Mouse (Mus musculus) duodenum, adult 2 months (tissue): ENCODE results near the gene Atg9a. TPM values are rescaled to one million over a fixed set of nuclear protein-coding genes. Genes with fewer than 3 reads are reported as not detected.

ENCODE experiments used
- polyA plus RNA-seq: library from polyadenylated mRNA; depleted of rRNA; stranded (reverse); fragments of >200 nt; gene quantifications from 2 replicates; pipeline ENCODE4 v1.2.3, GENCODE M21; 2012; ENCODE audit warnings: low replicate concordance; rRNA removed

Atg9a gene
- 68.6 and 124 TPM in 2 replicates for polyA plus RNA-seq

DNA sequence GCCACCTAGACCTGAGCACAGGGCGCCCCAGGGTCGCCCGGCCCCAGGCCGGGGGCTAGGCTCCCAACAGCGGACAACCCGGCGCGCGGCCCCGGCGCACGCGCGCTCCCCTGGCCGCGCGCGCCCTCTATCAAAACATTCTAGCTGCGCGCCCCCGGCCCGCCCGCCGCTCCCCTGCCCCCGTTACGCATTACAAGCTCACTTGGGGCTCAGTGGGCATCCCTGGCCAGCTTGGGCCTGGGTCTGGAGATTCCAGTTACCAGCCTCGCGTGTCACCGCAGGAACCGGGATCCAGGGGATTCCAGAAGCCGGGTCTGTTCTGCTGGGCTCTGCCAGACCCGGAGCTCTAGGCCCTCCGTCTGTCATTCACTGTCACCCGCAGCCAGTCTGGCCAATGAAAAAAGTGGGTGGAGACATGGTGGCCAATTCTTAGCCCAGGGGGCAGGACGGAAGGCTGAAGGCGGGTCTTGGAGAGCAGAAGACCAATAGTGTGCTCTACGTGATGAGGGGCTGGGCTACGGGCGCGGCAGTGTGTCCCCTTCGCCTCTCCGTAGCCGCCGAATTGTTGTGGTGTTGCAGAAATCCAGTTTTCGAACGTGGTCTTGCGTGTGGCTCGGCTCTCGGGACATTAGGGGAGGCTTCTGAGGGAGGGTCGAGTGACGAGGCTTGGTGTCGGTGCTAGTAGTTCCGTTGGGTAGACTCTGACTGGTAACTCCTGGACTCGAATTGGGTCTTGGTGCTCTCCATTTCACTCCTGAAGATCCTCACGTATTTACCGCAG, at the start of gene Atg9a, which contains the start of gene Ankzf1:
Gene Atg9a (minus strand): TSS at position 575 of the 781 bp plus-strand sequence.
Gene Ankzf1 (plus strand): TSS at position 530 of the 781 bp plus-strand sequence.

DNA sequence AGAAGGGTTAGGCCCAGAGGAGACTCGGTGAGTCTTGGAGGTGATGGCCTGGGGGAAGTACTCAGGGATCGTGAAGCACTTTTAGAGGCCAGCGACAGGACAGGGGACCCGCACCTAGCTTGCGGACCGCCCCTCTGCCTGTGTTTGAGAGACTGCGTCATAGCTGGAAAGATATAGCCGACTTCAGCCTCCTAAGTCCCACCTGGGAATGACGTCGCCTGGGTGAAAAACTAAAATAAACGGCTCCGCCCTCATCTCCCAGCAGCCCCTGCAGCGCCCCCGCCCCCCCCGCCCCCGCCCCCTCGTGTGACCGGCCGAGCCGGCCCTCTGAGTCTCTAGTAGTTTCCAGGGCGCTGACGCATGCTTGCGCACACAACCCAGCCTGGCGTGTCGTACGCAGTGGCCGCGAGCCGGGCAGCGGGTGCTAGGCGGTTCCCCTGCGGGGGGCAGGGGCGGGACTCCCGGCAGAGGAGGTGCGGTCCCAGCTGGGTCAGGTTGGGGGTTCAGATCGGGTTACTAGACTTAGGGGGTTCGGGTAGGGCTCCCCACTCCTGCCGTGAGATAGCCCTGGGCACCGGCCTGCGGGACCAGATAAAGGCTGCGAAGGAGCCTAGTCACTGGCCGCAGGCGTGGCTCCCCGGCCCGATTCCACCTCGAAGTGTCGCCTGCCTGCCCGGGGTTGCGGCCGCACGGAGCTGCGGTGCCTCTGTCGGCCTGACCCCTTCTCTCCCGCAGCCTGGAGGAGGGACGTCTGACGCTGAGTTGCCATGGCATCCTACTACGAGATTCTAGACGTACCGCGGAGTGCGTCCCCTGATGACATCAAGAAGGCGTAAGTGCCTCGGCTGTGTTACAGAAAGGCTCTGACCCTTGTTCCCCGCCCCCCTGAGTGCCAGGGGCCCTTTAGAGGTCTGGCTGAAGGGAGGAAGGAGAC, 44.4 kb upstream of the Atg9a start, which contains the start of gene Dnajb2:
Gene Dnajb2 (plus strand): TSS at position 290 of the 934 bp plus-strand sequence.

DNA sequence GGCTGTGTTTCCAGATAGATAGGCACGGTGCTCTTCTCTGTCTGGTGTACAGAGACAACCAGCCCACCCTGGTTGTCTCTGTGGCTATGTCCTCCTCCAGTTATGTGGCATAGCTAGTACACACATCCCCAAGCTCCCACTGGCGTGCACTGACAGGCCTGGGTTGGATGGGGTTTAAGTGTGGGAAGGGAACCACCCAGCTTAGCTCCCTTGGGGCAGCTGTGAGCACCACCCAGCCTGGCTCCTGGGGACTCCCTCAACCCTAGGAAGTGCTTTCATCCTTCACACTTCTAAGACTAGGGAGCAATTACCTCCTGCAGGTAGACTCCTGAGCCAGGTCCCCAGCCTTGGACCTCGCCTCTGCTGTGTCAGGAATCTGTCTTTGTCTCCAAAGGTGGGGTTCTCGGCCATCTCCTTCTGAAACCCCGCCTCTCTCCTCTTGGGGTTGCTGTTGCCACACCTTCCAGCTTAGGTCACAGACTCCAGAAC, 39.7 kb upstream of the Atg9a start, which contains the start of gene A630095N17Rik:
Gene A630095N17Rik (minus strand): TSS at position 439 of the 489 bp plus-strand sequence.

DNA sequence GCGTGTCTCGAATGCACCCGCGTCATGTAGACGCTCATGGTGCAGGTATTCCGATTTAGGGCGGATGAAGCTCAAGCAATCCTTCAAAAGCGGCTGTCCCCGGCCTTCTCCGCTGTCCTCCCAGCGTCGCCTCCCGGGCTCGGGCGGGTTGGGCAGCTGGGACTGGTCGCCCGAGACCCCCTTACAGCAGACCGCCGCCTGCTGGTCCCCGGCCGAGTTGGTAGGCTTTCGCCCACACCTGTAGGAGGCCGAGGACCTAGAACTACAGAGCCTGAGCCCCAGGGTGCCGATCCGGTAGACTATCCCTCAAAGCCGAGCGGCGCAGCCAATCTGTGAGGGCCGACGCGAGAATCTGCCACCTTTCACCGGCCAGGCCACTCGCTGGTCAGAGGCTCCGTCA, 27.5 kb upstream of the Atg9a start, which contains the start of gene Tuba4a:
Gene Tuba4a (minus strand): TSS at position 335 of the 400 bp plus-strand sequence.

DNA sequence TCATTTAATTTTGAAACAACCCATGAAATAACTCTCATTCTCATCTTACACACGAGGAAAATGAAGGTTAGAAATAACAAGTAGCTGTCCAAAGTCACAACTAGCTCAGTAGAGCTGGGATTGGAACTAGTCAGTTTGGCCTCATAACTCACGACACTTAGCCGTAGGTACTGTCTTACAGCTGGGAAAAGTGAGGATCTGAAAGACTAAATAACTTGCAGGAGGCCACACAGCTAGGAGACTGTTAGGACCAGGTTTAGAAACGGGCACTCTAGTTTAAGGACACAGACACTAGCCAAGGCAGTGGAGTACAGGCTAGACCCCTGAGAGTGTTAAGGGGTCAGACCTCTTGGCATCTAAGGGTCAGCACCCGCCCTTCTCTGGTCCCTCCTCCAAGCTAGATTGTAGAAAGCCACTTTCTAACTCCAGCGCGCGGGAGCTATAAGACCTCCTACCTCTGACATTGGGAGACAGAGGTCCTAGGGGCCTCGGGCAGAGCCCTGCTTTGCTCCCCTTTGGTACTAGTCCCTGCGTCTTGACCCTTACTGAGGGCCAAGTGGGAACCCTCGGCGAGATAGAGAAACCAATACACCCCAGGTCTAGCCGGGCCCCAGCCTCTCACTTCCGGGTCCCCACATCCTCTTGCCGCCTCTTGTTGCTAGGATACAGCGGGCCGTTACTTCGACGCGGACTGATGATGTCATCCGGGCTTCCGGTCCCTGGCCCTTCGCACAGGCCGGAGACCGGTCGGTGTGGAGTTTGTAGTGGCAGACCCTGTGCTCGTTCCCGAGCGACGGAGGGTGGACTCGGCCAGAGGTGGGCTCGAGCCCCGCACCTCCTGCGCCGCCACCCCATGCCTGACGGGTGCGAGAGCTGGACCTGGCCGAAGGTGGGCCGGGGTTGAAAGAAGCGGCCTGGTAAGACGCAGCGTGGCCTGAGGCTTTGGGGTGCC, 18.4 kb upstream of the Atg9a start, which contains the start of the genes Glb1l and Stk16:
Gene Glb1l (minus strand): TSS at position 678 of the 952 bp plus-strand sequence.
Gene Stk16 (plus strand): TSS at position 703 of the 952 bp plus-strand sequence.

DNA sequence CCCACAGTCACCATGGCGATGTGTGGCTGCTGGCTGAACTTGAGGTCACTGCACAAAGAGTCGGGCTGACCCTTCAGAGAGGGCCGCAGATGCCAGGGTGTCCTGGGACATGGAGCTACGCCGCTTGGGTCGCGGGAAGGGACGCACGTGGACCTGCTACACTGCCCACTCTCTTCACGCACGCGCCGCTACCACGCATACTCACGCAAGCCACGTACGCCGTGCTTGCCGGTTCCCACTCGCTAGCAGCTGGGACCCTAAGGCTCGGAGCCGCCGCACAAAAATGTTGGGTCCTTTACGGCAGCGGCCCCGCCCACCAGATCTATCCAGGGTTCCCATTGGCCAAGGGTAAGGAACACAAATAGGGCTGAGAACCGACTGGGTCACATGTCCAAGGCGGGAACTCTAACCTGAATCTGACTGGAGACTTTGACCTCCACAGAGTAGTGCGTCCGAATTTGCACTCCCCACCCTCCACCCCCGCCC, 11.8 kb downstream of the Atg9a start, which contains the start of gene Abcb6:
Gene Abcb6 (minus strand): TSS at position 288 of the 486 bp plus-strand sequence.

DNA sequence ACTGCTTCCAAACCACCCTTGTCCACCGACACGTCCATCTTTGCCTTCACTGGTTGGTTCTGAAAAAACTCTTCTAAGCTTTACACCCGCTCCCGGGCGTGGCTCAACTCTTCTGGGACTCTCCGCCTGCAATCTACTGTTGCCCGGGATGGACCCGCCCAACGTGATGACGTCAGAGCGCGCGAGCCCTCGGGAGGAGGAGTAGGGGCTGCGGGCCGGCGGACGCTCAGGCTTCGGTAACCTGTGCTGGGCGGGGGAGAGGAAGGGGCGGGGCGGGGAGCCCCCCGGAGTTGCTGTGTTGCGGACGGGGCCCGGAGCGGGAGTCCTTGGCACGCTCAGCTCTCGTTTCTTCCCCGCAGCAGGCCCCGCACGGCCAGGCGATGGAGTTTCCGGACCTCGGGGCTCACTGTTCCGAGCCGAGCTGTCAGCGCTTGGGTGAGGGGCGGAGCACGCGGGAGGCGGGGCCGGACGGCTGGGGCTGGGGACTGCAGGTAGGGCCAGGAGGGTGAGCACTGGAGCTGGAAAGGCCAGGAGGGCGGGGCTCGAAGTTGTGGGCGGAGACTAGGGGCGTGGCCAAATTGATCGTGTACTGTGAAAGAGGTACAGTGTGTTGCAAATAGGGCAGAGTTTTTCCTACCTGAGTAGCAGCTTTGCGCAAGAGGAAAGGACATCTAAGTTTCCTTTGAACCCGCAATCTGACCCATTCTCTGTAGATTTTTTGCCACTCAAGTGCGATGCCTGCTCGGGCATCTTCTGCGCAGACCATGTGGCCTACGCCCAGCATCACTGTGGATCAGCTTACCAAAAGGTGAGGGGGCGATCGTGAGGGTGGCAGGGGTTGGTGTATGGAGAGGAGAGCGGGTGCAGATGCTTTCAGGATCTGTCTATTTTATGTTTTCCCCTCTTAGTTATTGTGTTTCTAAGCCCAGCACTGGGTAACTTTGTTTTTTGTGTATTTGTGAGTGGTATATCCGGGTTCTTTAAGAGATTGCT, 23.2 kb downstream of the Atg9a start, which contains the start of gene Zfand2b:
Gene Zfand2b (plus strand): TSS at position 175 of the 993 bp plus-strand sequence.

DNA sequence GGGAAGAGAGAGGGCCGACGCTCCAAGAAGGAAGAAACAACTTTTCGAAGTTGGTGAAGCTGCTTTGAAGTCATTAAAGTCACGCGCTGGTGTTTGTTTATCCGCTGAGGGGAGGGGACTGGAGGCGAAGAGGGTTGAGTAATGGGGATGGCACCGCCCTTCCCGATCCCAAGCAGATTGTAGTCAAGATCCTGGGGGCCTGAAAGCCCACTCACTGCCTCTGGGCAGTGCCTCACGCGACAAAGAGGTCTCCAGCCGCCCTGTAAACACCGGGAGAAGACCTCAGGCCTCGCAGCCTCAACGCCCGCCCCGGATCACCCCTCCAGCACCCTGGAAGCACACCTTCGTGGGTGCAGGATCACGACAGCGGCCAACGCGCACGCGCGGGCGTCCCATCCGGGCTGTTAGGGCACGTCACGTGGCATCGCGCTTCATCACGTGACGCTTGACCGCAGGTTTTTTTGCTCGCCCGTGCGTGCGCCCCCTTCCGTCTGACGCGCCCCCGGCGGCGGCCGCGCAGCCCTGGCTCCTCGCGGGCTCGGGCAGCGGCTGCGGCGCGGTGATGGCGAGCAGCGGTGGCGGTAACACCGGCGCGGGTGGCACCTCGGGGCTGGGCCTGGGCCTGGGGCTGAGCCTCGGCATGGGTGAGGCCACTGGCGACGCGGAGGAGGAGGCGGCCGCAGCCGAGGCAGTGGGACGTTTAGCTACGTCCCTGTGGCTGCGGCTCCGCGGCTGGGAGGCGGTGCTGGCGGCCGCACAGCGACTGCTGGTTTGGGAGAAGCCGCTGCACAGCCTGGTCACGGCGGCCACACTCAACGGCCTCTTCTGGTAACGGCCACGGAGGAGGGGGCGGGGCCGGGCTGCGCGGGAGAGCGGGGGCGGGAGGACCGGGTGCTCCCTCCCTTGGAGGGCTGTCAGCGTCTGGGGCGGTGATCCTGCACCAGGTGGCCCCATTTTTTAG, 49.4 kb downstream of the Atg9a start, which contains the start of the genes Cnppd1 and Retreg2:
Gene Cnppd1 (minus strand): TSS at position 411 of the 961 bp plus-strand sequence.
Gene Retreg2 (plus strand): TSS at position 478 of the 961 bp plus-strand sequence.

DNA sequence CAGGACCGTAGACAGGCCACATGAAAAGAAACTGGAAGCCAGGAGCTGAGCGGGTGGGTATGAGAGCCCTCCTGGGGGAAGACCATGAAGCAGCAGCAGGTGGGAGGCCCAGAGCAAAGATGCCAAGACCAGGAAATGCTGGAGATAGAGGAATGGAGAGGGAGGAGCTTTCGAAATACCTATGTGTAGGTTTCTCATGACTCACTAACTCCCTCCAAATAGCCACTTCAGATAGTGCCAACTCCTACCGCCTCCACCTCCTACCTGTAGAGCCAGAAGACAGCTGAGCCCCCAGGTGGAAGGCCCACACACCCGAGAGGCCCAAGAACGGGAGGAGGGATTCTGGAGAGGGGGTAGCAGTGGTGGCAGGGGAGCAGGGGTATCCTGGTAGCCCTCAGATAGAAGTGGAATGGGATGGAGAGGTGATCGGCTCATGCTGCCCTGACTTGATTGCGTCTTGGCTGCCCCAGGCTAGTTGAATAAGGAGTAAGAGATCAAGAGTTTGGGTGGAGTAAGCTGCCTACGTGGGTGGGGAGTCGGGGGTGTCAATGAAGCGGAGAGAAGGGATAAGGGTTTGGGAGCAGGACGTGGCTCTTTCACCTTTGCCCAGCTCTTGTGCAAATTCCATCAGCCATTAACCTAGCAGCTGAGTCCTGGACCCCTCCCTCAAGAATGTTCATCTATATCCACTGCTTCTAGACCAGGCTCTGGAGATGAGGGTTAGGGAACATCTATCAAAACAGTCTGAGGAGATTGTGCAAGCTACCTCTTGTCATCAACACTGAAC, 58.4 kb downstream of the Atg9a start, which contains the start of gene Slc23a3:
Gene Slc23a3 (minus strand): TSS at position 470 of the 787 bp plus-strand sequence.

Other genes starting within 250 kb of the Atg9a start
- gene Ihh, start 240.5 kb downstream of the Atg9a start, polyA plus RNA-seq = 107 and 239 TPM in 2 replicates
- gene Nhej1, start 67.0 kb downstream of the Atg9a start, polyA plus RNA-seq = 1.7 and 2.3 TPM in 2 replicates
- gene Slc23a3, start 58.3 kb downstream of the Atg9a start, polyA plus RNA-seq = 1.2 and 2.3 TPM in 2 replicates
- 40.3 and 56.9 TPM in 2 replicates for gene Cnppd1, start 49.5 kb downstream of the Atg9a start, polyA plus RNA-seq
- 55.7 and 99.5 TPM in 2 replicates for gene Retreg2, start 49.4 kb downstream of the Atg9a start, polyA plus RNA-seq
- gene Zfand2b, start 23.6 kb downstream of the Atg9a start, polyA plus RNA-seq = 63.2 and 93.5 TPM in 2 replicates
- gene Abcb6, start 11.8 kb downstream of the Atg9a start, polyA plus RNA-seq = 20.6 and 30.7 TPM in 2 replicates
- gene Ankzf1, start within 50 bp of the Atg9a start, polyA plus RNA-seq = 13.9 and 15.1 TPM in 2 replicates
- gene Glb1l, start 18.6 kb upstream of the Atg9a start, polyA plus RNA-seq = 1.0 and 1.3 TPM in 2 replicates
- 215 and 279 TPM in 2 replicates for gene Stk16, start 18.6 kb upstream of the Atg9a start, polyA plus RNA-seq
- gene Tuba4a, start 27.7 kb upstream of the Atg9a start, polyA plus RNA-seq = 83.6 and 122 TPM in 2 replicates
- gene A630095N17Rik, start 39.9 kb upstream of the Atg9a start, polyA plus RNA-seq = not detected in 2 replicates
- 18.0 and 21.0 TPM in 2 replicates for gene Dnajb2, start 44.2 kb upstream of the Atg9a start, polyA plus RNA-seq
- 5.3 and 6.2 TPM in 2 replicates for gene Ptprn, start 72.3 kb upstream of the Atg9a start, polyA plus RNA-seq
- 4.1 and 5.5 TPM in 2 replicates for gene Resp18, start 86.2 kb upstream of the Atg9a start, polyA plus RNA-seq
- 188 and 371 TPM in 2 replicates for gene Dnpep, start 125.8 kb upstream of the Atg9a start, polyA plus RNA-seq
- 207 and 271 TPM in 2 replicates for gene Des, start 168.1 kb upstream of the Atg9a start, polyA plus RNA-seq
- gene Speg, start 183.1 kb upstream of the Atg9a start, polyA plus RNA-seq = 32.3 and 57.1 TPM in 2 replicates
- gene Gmppa, start 243.7 kb upstream of the Atg9a start, polyA plus RNA-seq = 231 and 278 TPM in 2 replicates